Mouse (Mus musculus) lung, adult 2 months (tissue): ENCODE results near the gene Fcrl1.

Experiments used
- CTCF ChIP-seq: fragments of 200-500 bp; IDR thresholded peaks from 2 replicates; pipeline ENCODE4 v1.5.1; 2011; ENCODE audit warnings: mild to moderate bottlenecking, low read length, control low read depth; ENCODE audit not compliant: insufficient read depth
- POLR2A ChIP-seq: fragments of 200-500 bp; IDR thresholded peaks from 2 replicates; pipeline ENCODE4 v1.6.1; 2011; ENCODE audit warnings: low read depth, mild to moderate bottlenecking, control low read depth, low read length, borderline replicate concordance; ENCODE audit errors: extremely low read depth

DNA sequence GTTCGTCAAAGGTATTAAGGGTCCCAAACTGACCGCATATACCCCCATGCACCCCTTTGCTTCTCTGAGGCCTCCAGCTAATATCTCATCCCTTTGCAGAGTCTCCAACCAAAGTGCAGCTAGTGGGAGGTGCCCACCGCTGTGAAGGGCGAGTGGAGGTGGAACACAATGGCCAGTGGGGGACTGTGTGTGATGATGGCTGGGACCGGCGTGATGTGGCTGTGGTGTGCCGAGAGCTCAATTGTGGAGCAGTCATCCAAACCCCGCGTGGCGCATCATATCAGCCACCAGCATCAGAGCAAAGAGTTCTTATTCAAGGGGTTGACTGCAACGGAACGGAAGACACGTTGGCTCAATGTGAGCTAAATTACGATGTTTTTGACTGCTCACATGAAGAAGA is 10.5 kb upstream of the Fcrl1 start:
- no peak for TF ChIP-seq POLR2A
- TF ChIP-seq CTCF: no peak
